Mouse (Mus musculus) spleen, adult 2 months (tissue): Measurements from ENCODE around the gene Lmcd1.

Experiments used
- CTCF ChIP-seq: fragments of 200-500 bp; IDR thresholded peaks from 2 replicates; pipeline ENCODE4 v1.5.1; 2011; ENCODE audit warnings: mild to moderate bottlenecking, inconsistent platforms; ENCODE audit not compliant: insufficient read depth, insufficient read length, insufficient replicate concordance; ENCODE audit errors: extremely low read depth
- POLR2A ChIP-seq: fragments of 200-500 bp; IDR thresholded peaks from 2 replicates; pipeline ENCODE4 v1.6.1; 2011; ENCODE audit warnings: low read depth, low read length, inconsistent platforms

- TF ChIP-seq POLR2A (no peak), CTCF (no peak)
These were observed 35.9 kb downstream of the Lmcd1 start for GRCm38 (mm10) chr6:112309330-112309938.
